Mouse (Mus musculus) liver, embryonic 14.5 days (tissue): ENCODE data around the gene Fam83e.
A peak's percentile ranks its signal among the peaks of the same experiment; 100 is the strongest.

Source experiments
- CTCF ChIP-seq: IDR thresholded peaks from 2 replicates; pipeline ENCODE4 v1.5.1; 2016; ENCODE audit warnings: antibody characterized with exemption, low read depth, control low read depth
- EP300 ChIP-seq: IDR thresholded peaks from 2 replicates; pipeline ENCODE4 v1.6.1; 2016; ENCODE audit warnings: antibody characterized with exemption, low read depth

GRCm38 (mm10) chr7:45730727-45731431 is 9.9 kb downstream of the Fam83e start:
- peak; percentile 87 for TF ChIP-seq CTCF
- TF ChIP-seq EP300, result no peak
